18 mouse cellular contexts compared by ENCODE assay signal in genomic region chr12:32789092-32789491, GRCm38 (mm10).
"Had no signal": no experiment of that assay in that cellular context is flagged by ENCODE, and none has a peak within 500 bp of the region (broad histone marks: within the 10 kb centered on the region; RNA-seq: fewer than 3 reads in every experiment).

No protein-coding gene starts in this region.

- H3K9me3 ChIP-seq: limb, embryonic 13.5 days; midbrain, embryonic 10.5 days; midbrain, embryonic 15.5 days; neural tube, embryonic 12.5 days; stomach, embryonic 15.5 days had no signal

- H3K4me1 ChIP-seq: limb, embryonic 13.5 days; midbrain, embryonic 10.5 days; midbrain, embryonic 15.5 days; neural tube, embryonic 12.5 days; stomach, embryonic 15.5 days had no signal

- ATAC-seq: lung, postnatal 0 days; midbrain, embryonic 15.5 days had no signal

- H3K27me3 ChIP-seq: limb, embryonic 13.5 days; midbrain, embryonic 15.5 days; neural tube, embryonic 12.5 days; stomach, embryonic 15.5 days had no signal

- DNase-seq: kidney, postnatal 36 days; layer of hippocampus, adult 9-11 months; layer of hippocampus, postnatal 36 days; left cerebral cortex, postnatal 4 days; lung, adult 18-20 months; lung, postnatal 4 days; retina, postnatal 1 day; right cerebral cortex, postnatal 4 days; spleen, adult 18-20 months; thymus, adult 2 months; thymus, postnatal 25 days had no signal

- H3K4me3 ChIP-seq: limb, embryonic 13.5 days; midbrain, embryonic 10.5 days; midbrain, embryonic 15.5 days; neural tube, embryonic 12.5 days; stomach, embryonic 15.5 days had no signal

- H3K9ac ChIP-seq: limb, embryonic 13.5 days; liver, embryonic 14.5 days; midbrain, embryonic 15.5 days; neural tube, embryonic 12.5 days; stomach, embryonic 15.5 days had no signal

- H3K4me2 ChIP-seq: limb, embryonic 13.5 days; midbrain, embryonic 15.5 days; neural tube, embryonic 12.5 days; stomach, embryonic 15.5 days had no signal

- H3K27ac ChIP-seq: limb, embryonic 13.5 days; liver, embryonic 14.5 days; midbrain, embryonic 10.5 days; midbrain, embryonic 15.5 days; neural tube, embryonic 12.5 days; stomach, embryonic 15.5 days had no signal

- H3K36me3 ChIP-seq: limb, embryonic 13.5 days; midbrain, embryonic 10.5 days; midbrain, embryonic 15.5 days; neural tube, embryonic 12.5 days; stomach, embryonic 15.5 days had no signal
